Mouse (Mus musculus) limb, embryonic 15.5 days (tissue): ENCODE measurements around the gene Cuedc1. TPM values are rescaled to one million over a fixed set of nuclear protein-coding genes. Genes with fewer than 3 reads are reported as not detected.

Source experiments
- ATAC-seq: fragments of 200-750 bp; cut with Nextera tagmentation; 2 replicates; pipeline ENCODE4 v1.8.0; 2017; ENCODE audit warnings: low read depth, moderate TSS enrichment; ENCODE audit not compliant: insufficient number of reproducible peaks, low FRiP score, low TSS enrichment
- H3K27ac ChIP-seq: fragments of 300-500 bp; sonication (generic); 2 replicates; pipeline ENCODE4 v1.5.1; 2015; ENCODE audit warnings: moderate library complexity, mild to moderate bottlenecking, inconsistent platforms
- H3K27me3 ChIP-seq: fragments of 300-500 bp; sonication (generic); 2 replicates; pipeline ENCODE4 v1.6.1; 2015; ENCODE audit warnings: inconsistent platforms
- H3K36me3 ChIP-seq: fragments of 300-500 bp; sonication (generic); 2 replicates; pipeline ENCODE4 v1.6.1; 2015; ENCODE audit warnings: inconsistent platforms
- H3K4me1 ChIP-seq: fragments of 300-500 bp; sonication (generic); 2 replicates; pipeline ENCODE4 v1.6.1; 2015; ENCODE audit warnings: inconsistent platforms
- H3K4me2 ChIP-seq: fragments of 300-500 bp; sonication (generic); 2 replicates; pipeline ENCODE4 v1.6.1; 2015; ENCODE audit warnings: mild to moderate bottlenecking, inconsistent platforms
- H3K4me3 ChIP-seq: fragments of 300-500 bp; sonication (generic); 2 replicates; pipeline ENCODE4 v1.5.1; 2015; ENCODE audit warnings: mild to moderate bottlenecking, inconsistent platforms
- H3K9ac ChIP-seq: fragments of 300-500 bp; sonication (generic); 2 replicates; pipeline ENCODE4 v1.6.1; 2015; ENCODE audit warnings: inconsistent platforms
- H3K9me3 ChIP-seq: fragments of 300-500 bp; sonication (generic); 2 replicates; pipeline ENCODE4 v1.6.1; 2016; ENCODE audit warnings: inconsistent platforms
- WGBS: fragments of 180-500 bp; shearing (Covaris S2); methylation state at CpG from one replicate; pipeline ENCODE4 v1.1.7; 2015; 5-methylcytosine and 5-hydroxymethylcytosine counted together
- polyA plus RNA-seq: library from polyadenylated mRNA; unstranded; fragments of >200 nt; fragmentation: Nextera tagmentation; extraction: Ambion mirVana; gene quantifications from 2 replicates; pipeline ENCODE4 v1.2.1, GENCODE M21; 2015

Cuedc1 gene
- polyA plus RNA-seq, 1 experiment from 2014 or later: 32.1 TPM

DNA sequence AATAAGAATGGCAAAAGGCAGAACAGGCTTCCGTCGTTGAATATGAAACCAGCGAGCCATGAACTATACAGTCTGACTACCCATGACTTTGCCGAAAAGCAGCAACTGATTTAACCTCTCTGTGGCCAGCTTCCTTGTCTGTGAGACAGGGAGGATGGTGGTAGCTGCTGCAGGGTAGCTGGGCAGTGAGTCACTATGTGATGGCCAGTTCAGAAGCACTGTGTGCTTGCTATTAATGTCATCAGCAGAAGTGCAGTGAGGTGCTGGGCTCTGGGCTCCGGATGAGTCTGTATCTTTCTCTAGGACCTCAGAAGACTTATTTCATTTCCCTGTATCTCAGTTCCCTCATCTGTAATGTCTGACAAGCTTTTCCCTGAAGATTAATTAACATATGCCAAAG lies 7.6 kb upstream of the Cuedc1 start:
- H3K4me2 ChIP-seq: no peak overlapping the region
- H3K9ac ChIP-seq: no peak overlapping the region
- no peak for ATAC-seq
- no peaks in the 10 kb centered on the region for H3K9me3 ChIP-seq
- H3K36me3 ChIP-seq: no peaks in the 10 kb centered on the region
- peaks cover 13% of the 10 kb centered on the region for H3K4me1 ChIP-seq
- H3K27ac ChIP-seq: no peak overlapping the region
- WGBS: 74% methylated on average over 5 of the region's 5 CpGs
- no peaks in the 10 kb centered on the region for H3K27me3 ChIP-seq
- H3K4me3 ChIP-seq: no peak overlapping the region

DNA sequence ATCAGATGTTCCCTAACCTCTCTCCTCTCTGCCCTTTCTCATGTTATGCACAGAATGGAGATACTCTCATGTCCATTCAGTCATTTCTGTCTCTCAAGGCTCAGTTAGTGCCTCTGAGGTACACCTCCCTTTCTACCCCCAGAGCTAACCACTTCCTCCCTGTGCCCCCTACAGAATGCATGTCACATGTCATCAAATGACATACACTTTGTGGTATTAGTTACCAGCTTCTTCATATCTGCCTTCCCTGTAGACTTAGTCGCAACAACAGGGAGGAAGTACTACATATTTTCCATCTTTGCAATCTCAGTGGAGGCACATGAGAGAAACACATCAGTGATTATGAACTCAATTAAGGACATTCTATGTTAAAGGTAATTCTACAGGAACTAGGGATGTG lies 5.9 kb upstream of the Cuedc1 start:
- no peak overlapping the region for H3K4me3 ChIP-seq
- peaks cover 11% of the 10 kb centered on the region for H3K4me1 ChIP-seq
- H3K9ac ChIP-seq: no peak overlapping the region
- WGBS: 76% methylated on average over 1 of the region's 1 CpGs
- no peaks in the 10 kb centered on the region for H3K36me3 ChIP-seq
- no peaks in the 10 kb centered on the region for H3K27me3 ChIP-seq
- H3K27ac ChIP-seq: no peak overlapping the region
- ATAC-seq: no peak
- no peaks in the 10 kb centered on the region for H3K9me3 ChIP-seq
- no peak overlapping the region for H3K4me2 ChIP-seq

DNA sequence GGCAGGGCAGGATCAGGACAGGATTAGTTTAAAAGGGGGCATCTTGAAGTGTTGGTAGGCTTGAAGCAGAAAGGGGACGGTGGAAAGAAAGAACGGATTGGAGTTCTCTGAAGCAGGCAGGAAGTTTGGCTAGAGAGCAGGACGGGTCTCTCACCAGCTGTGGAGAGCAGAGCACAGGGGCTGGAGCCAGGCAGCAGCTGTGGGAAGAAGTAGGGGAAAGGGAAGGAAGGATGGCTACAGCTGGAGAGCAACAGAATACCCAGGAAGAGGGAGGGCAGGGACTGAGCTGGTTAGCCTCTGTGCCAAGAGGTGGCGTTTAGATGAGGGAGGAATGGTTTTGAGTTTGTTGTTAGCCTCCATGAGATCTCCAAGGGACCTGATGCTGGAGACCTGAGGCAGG lies 685 bp upstream of the Cuedc1 start:
- H3K27ac ChIP-seq: peak overlapping the region; percentile 72
- ATAC-seq: no peak
- WGBS: 16% methylated on average over 4 of the region's 4 CpGs
- H3K36me3 ChIP-seq: no peaks in the 10 kb centered on the region
- peaks cover 40% of the 10 kb centered on the region for H3K4me1 ChIP-seq
- no peak overlapping the region for H3K4me2 ChIP-seq
- H3K9ac ChIP-seq: no peak overlapping the region
- no peaks in the 10 kb centered on the region for H3K27me3 ChIP-seq
- no peaks in the 10 kb centered on the region for H3K9me3 ChIP-seq
- H3K4me3 ChIP-seq: no peak overlapping the region

DNA sequence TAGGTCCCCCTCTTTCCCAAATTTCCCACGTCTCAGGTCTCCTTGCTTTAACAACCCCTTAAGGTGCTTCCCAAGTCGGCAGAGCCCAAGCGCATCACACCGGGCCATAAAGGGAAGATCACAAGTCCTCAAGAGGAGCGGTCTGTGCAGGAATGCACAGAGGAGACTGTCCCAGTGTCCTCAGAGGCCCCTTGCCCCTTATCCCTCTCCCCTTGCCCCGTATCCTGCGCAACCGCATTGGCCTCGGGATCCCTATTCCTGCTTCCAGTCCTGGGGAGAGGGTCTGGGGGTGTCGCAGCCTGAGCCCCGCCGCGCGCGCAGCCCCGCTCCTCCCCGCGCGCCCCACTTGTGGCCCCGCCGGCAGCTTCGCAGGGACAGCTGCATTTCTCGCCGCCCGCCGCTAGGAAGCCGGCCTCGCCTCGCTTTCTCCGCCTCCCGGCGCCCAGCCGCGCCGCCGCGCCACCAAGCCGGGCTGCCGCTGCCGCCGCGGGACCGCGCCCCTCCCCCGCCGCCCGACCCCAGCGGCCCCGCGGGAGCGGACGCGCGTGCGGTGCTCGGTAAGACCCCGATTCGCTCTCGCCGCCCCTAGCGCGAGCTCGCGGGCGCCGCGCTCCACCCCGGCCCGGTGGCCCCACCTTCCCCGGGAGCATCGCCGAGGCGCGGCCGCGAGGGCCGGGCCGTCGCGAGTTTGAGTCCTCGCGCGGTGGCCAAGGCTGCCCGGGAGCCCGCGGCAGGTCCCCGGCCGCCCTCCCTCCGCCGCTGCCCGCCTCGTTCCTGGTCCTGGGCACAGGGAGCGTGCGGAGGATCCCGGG lies 1.1 kb downstream of the Cuedc1 start:
- WGBS: under 1% methylated on average over 65 of the region's 95 CpGs
- Histone ChIP-seq H3K9me3 (no peaks in the 10 kb centered on the region), H3K4me2 (peak overlapping the region; percentile 88), H3K27me3 (no peaks in the 10 kb centered on the region), H3K9ac (peak overlapping the region; percentile 85), H3K4me3 (peak overlapping the region; percentile 74), H3K36me3 (no peaks in the 10 kb centered on the region), H3K27ac (peak overlapping the region; percentile 91), H3K4me1 (peaks cover 40% of the 10 kb centered on the region)
- ATAC-seq: peak; percentile 52; the same call in 1 of the 2 replicates

DNA sequence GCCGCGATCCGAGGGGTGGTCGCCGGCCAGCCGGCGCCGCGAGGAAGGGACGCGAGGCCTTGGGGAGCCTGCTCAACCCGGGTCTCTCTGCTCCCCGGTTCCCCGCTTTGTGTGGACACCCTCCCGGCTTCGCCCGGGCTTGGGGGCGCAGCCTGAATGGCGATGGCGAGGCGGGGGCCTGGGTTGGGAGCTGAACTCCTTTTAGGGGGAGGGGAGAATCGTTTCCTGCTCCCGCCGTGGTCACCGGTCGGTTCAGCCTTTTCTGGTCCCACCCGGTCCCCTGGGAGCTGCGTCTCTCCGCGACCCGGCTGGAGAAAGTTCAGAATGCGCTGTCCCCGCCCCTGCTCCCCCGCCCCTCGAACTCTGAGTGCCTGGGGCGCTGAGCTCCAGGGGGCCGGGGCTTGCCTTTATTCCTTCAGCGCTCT lies 1.8 kb downstream of the Cuedc1 start:
- Histone ChIP-seq H3K9ac (peak overlapping the region; percentile 85), H3K4me3 (peak overlapping the region; percentile 74), H3K4me2 (peak overlapping the region; percentile 88), H3K9me3 (no peaks in the 10 kb centered on the region), H3K27ac (peak overlapping the region; percentile 91), H3K27me3 (no peaks in the 10 kb centered on the region), H3K36me3 (no peaks in the 10 kb centered on the region), H3K4me1 (peaks cover 44% of the 10 kb centered on the region)
- WGBS: under 1% methylated on average over 37 of the region's 38 CpGs
- peak; percentile 25; the same call in 1 of the 2 replicates for ATAC-seq

DNA sequence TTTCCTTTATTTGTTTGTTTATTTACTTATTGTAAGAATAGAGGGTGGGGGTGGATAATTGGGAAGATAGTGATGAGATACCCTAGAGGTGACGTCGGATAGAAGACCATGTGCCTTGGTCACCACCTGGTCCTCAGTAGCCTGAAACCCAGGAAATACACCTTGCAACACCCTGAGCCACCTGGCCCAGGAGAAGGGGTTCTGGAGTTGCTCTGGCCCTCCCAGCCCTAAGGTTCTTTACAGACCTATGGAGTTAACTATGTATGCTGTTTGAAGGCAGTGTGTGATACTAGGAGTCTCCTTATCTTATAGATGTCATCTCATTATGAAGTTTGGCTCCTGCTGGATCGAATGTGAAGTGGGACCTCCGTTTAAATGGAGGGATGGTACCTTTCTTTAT lies 2.3 kb downstream of the Cuedc1 start:
- peaks cover 45% of the 10 kb centered on the region for H3K4me1 ChIP-seq
- H3K27me3 ChIP-seq: no peaks in the 10 kb centered on the region
- 38% methylated on average over 4 of the region's 4 CpGs for whole genome bisulfite sequencing
- H3K4me2 ChIP-seq: peak overlapping the region; percentile 88
- no peaks in the 10 kb centered on the region for H3K36me3 ChIP-seq
- H3K9ac ChIP-seq: no peak overlapping the region
- no peak for ATAC-seq
- no peak overlapping the region; the same call in none of the 2 replicates for H3K27ac ChIP-seq
- H3K4me3 ChIP-seq: peak overlapping the region; percentile 74
- no peaks in the 10 kb centered on the region for H3K9me3 ChIP-seq

DNA sequence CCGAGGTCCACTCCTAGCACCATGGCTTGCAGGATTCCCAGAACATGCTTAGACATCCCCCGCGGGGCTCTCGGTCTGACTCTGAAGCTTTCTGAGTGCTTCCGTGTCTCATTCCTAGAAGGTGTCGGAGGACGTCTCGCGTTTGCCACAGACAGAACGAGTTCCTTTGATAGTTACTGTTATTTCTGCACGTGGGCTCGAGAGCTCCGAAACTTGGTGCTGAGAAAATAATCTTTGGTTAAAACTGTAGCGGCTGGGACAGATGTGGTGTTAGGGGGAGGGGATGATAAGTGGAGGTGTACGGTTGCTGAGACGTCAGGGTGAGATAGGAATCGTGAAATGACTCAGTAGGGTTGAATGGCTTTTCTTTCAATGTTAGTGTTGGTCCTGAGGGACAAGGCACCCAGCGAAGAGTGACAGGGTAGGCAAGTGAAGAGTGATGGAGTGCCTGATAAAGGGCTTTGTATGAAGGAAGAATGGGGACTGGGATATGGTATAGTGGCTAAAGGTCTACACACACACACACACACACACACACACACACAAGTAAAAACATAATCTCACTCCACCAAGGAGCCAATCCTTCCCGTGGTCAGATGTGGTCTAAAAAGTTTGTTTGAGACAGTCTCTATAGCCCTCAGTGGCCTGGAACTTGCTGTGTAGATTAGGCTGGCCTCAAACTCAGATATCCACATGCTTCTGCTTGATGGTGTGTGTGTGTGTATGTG lies 5.5 kb downstream of the Cuedc1 start:
- H3K4me2 ChIP-seq: no peak overlapping the region
- H3K36me3 ChIP-seq: no peaks in the 10 kb centered on the region
- no peak overlapping the region for H3K4me3 ChIP-seq
- no peaks in the 10 kb centered on the region for H3K9me3 ChIP-seq
- peaks cover 33% of the 10 kb centered on the region for H3K4me1 ChIP-seq
- H3K9ac ChIP-seq: no peak overlapping the region
- ATAC-seq: no peak
- WGBS: 87% methylated on average over 19 of the region's 19 CpGs
- no peaks in the 10 kb centered on the region for H3K27me3 ChIP-seq
- no peak overlapping the region for H3K27ac ChIP-seq

DNA sequence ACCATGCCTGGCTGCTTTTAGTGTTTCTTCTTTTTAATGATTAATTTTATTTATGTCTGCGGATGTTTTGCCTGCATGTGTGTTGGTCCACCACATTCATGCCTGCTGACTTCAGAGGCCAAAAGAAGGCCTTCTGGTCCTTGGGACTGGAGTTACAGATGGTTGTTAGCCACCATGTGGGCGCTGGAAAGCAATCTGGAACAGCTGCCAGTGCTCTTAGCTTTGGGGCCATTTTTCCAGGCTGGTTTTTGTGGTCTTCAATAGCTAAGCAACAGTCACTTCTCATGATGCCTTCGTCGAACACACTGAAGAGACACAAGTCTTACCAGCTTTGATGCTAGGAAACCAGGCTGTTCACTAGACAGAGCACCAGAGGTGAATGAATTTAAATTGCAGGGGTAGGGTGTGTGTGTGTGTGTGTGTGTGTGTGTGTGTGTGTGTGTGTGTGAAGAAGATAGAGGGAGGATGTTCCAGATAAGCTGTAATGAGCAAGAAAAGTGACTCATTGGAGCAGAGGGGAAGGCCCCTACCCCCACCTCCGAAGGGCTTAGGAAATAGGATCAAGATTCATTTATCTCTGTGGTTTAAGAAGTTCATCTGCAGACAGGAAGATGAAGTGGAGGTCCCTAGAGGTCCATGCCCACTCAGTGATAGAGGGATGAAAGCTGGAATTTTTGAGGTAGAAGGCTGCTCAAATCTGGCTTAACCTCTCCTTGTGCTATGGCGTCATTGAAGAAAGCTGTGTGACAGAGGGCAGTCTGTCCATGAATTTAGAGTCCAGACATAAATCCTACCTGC lies 7.8 kb downstream of the Cuedc1 start:
- H3K9me3 ChIP-seq: no peaks in the 10 kb centered on the region
- H3K4me1 ChIP-seq: peaks cover 23% of the 10 kb centered on the region
- H3K27ac ChIP-seq: no peak overlapping the region
- H3K4me2 ChIP-seq: no peak overlapping the region
- H3K27me3 ChIP-seq: no peaks in the 10 kb centered on the region
- no peak overlapping the region for H3K9ac ChIP-seq
- no peak overlapping the region for H3K4me3 ChIP-seq
- H3K36me3 ChIP-seq: no peaks in the 10 kb centered on the region
- WGBS: 66% methylated on average over 6 of the region's 6 CpGs
- no peak for ATAC-seq

DNA sequence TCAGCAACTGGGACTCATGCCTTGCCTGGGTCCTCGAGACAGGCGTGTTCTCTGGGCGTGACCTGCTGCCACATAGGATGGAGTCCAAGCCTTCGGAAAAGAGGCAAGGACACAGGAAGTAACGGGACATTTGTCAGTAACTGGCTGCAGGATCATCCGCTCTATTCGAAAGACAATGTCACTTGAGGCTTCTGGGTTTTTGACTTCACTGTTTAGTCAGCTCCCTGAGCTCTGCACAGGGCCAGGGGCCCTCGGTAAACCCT lies 8.4 kb downstream of the Cuedc1 start:
- Histone ChIP-seq H3K4me1 (peaks cover 19% of the 10 kb centered on the region), H3K27me3 (no peaks in the 10 kb centered on the region), H3K9me3 (no peaks in the 10 kb centered on the region), H3K9ac (no peak overlapping the region), H3K27ac (no peak overlapping the region), H3K4me2 (no peak overlapping the region), H3K4me3 (no peak overlapping the region), H3K36me3 (no peaks in the 10 kb centered on the region)
- ATAC-seq: no peak
- WGBS: 79% methylated on average over 8 of the region's 8 CpGs

DNA sequence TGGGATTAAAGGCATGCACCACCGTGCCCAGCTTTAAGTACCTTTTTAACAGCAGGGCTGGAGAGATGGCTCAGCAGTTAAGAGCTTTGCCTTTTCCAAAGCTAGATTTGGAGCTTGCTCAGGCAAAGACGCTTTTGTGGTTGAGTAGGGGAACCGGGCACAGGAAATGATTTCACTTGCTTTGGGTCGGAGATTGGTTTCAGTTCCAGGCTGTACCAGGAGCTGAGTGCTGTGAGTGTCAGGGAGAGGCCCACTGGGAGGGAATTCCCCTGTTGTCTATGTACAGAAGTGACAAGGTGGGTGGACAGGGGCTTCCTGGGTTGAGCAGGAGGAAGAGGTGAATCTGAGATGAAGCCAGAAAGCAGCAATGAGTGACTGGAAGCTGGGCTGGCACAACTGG lies 9.5 kb downstream of the Cuedc1 start:
- H3K9ac ChIP-seq: no peak overlapping the region
- no peak overlapping the region for H3K4me3 ChIP-seq
- no peaks in the 10 kb centered on the region for H3K9me3 ChIP-seq
- H3K36me3 ChIP-seq: no peaks in the 10 kb centered on the region
- no peak overlapping the region for H3K4me2 ChIP-seq
- WGBS: 53% methylated on average over 4 of the region's 4 CpGs
- peaks cover 19% of the 10 kb centered on the region for H3K4me1 ChIP-seq
- H3K27ac ChIP-seq: no peak overlapping the region; the same call in 1 of the 2 replicates
- ATAC-seq: no peak
- no peaks in the 10 kb centered on the region for H3K27me3 ChIP-seq

DNA sequence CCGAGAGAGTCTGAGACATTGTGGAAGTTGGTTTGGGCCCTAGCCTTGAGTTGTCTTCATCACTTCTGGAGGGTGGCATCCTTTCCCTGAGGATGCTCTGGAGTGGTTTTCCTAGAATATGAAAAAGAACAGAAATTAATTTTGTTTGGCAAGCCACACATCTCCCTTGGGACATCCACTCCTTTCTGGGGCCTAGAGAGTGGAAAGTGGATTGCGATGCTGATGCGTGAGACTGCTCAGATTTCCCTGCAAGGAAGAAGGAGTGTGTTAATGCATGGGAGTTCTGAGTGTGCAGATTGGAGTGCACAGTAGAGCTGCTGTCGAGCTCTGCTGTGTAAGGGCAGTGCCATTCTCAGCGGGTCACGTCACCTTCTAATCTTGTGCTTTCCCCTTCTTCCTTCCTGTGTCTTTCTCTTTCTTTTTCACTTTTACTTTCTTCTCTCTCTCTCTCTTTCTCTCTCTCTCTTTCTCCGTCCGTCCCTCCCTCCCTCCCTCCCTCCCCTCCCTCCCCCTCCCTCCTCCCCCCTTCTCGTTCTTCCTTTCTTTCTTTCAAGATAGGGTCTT lies 12.3 kb downstream of the Cuedc1 start:
- H3K4me2 ChIP-seq: no peak overlapping the region
- WGBS: 57% methylated on average over 9 of the region's 9 CpGs
- H3K36me3 ChIP-seq: no peaks in the 10 kb centered on the region
- H3K27ac ChIP-seq: no peak overlapping the region
- no peaks in the 10 kb centered on the region for H3K27me3 ChIP-seq
- H3K4me3 ChIP-seq: no peak overlapping the region
- ATAC-seq: no peak
- peaks cover 38% of the 10 kb centered on the region for H3K4me1 ChIP-seq
- H3K9ac ChIP-seq: no peak overlapping the region
- H3K9me3 ChIP-seq: no peaks in the 10 kb centered on the region
